Mouse (Mus musculus) spleen, postnatal 36 days (tissue): ENCODE measurements at regions not wholly inside any gene's neighbourhood (a gene's known extent, or its start where the extent isn't known, plus 50 kb on each side); places are given as distances from the start of the nearest gene placed in this dataset.

Source experiments
- DNase-seq, 2 experiments: peaks; one replicate each; pipeline ENCODE4 v3.0.0; 2022; ENCODE audit warnings: low spot score in 2 of 2, mixed read lengths in 1 of 2

DNA sequence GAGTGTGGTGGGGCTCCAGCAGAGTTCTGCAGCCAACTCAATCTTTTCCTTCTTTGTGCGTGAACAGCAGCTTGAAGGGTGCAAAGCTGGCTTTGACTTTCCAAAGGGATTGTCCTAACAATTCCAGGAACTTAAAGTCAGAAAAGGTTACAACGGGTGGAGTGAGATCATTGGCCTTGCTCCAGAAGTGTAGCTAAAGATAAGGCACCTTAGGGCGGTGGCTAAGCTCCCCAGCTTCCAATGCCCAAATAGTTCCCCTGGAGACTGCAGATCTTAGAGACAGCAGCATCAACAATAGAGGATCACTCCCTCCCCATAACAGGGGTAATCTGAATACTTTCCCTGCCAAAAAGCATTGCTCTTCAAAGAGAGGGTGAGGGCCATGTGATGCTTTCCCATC lies 62.3 kb upstream of the Cd93 start:
- no peak for DNase-seq

DNA sequence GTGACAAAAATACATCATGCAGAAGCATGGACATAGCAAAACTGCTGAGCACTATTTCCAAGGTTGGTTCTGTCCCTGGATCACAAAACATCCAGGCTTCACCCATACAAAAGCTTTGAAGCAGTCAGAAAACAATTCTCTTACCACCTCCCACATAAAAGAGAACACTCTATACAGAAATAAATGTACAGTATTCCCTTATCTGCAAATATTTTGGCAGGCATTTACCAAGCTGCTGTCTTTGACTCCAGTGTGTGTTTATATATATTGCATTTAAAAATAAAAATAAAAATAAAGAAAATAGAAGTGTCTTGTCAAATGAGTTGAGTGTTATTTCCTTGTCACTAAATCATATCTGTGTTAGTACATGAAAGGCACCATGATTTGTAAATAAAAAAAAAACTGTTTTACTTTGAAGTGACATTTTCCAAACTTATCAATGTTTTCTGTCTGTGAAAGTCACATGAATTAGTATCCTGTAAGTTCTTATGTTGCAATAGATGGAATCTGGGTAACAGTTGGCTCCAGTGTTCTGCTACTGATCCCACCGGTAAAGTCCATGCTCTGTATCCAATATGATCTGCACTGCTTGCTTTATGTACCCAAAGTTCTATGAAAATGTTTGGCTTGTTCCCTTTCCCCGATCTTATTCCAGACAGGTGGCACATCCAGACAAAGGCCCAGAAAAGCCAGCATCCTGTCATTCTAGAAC lies 59.9 kb upstream of the Cd93 start:
- DNase-seq = no peak

DNA sequence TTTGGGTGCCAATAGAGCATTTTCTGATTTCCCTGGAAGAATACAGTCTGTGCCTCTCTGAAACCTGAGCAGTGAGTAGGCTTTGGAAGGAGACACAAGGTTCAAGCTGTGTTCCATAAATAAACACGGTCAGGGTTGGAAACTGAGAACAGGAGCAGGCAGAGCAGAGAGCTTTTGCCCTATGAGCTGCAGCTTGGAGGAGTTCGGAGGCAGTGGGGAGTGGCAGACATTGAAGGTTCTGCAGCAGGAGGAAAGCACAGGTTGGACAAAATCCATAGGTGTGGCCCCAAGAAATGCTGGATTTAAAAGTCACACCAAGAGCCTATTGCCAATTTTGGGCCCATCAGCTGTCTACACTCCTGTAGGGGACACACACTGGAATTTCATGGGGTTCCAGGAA lies 59.0 kb upstream of the Cd93 start:
- DNase-seq = no peak

DNA sequence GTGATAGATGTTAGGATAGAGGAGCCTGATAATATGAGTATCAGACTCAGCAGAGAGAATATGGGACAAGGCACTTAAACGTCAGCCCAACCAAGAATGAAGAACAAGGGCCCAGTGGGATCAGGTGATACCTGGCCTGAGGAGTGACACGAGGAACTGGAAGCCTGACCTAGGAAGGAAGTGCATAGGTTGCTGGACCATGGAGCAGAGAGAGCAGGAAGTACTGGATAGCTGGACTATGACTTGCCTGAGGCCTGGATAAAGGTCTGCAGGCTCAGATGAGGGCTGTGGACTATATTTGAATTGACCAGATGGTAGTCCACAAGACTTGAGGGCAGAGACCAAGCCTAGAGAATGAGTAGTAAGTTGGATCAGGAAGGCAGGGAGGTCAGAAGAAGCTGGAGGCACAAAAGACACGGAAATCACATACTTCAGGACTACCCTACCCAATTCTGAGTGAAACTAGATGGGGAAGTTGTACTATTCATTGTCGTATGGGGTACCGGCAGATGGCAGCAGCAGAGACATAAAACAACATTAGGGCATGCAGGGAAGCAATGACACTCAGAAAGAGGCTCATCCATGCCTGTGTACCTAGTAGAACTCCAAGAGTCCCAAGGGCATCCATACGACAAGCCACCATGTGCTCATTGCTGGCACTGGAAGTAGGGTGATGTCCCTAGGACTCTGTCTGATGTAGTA lies 57.0 kb upstream of the Cd93 start:
- DNase-seq = peak; percentile 17 to 27

DNA sequence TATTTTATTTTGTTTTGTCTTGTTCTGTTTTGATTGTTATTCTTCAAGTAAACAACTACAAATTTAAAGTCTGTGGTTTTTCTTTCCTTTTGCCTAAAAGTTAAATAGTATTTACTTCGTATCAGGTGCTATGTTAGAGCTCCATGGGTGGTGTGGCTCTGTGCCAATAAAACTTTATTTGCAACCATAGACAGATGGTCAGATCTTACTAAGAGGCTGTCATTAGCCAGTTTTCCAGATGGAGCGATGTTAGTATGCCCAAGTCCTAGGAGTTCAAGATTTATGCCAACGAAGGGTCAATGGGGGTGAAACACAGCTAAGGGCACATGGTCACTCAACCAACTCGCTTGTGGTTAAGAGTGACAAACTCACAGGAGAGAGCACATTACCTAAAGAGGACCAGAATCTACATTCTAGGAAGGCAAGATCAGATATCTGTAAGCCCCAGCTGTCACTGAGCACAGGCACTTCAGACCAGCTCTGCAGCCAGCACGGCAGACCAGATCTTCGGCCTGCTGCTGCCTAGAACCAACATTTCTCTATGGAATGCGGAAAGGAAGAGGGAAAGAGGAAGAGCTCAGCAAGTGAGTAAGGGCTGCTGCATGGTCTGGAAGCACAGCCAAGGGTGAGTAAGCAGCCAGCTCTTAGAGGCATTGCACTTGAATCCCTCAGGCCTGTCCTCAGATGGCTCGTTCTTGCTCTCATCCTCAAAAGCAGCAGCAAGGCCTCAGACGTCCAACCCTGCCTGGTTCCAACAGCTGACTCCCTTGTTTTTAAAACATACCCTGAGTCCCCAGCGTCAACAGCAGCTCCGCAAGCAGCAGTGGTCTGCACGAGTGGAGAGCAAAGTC lies 54.3 kb upstream of the Cd93 start:
- DNase-seq = no peak

DNA sequence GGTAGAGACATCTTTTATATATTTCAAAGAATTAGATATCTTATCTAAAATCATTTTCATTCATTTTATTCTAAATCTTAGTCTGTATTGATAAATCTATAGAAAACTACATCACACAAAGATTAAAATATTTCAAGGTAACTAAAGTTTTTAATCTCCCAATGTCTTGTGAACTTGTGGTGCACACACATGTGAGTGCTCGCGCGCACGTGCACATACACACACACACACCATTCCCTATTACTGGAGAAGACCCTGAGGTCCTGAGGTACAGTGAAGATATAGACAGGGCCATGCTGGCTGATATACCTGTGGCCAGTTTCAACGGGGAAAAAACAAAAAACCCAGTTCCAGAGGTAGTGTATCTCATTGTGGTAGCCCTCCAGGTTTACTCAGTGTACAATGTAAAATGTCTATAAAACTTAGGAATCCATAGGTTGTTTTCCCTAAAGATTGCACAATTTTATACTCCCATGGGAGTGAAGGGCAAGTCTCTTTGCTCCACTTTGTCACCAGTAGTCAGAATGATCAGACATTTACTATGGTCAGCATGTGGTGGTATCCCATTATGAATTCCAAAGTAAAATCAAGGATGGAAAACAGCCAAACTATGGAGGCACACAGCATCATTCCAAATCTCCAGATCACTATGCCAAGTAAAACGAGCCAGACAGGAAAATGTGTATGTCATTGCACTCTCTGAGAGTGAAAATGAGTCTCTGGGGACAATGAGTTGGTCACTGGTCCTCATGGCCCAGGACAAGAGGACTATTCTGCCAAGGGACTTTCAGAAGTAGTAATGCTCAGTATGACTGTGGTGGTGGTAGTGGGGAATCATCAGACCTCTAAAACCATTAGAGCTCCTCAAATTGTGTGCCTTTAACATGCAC lies 53.0 kb upstream of the Cd93 start:
- no peak for DNase-seq

DNA sequence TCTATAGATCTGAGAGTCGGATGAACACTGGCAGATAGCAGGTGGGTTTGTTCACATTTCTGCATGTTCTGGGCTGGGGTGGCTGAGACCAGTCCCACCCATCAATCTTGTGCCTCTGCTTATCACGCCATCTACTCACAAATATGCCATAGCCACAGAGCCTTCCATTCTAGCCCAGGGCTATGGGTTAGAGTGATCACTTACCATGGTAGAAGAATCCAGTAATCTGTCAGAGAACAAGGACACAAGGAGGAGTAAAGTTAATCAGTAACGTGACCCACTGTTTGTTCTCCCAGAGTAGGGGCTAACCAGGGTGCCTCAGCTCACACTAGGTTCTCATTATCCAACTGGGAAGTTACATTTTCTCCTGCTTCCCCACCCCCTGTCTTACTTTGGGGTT lies 52.1 kb upstream of the Cd93 start:
- no peak for DNase-seq

DNA sequence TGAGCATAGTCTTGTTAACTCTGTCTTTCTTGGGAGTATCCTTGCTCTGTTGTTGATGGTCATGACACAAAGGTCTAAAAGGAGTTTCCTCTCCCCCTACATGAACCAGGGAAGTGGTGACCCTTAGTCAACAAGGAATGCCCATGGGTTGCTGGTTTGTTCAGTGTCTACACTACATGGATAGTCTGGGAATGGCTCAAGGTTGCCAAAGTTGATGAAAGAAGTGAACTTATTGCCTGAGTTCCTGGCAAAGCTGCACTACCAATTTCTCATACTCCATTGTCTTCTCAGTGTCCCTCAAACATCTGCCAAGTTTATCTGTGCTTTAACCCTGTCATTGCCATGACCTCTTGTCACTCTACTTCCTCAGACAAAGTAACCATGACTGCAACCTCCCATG lies 49.9 kb upstream of the Cd93 start:
- no peak for DNase-seq
